14 mouse cellular contexts compared by ENCODE assay signal in genomic region chr17:87041739-87042138, GRCm38 (mm10). TPM values are rescaled to one million over a fixed set of nuclear protein-coding genes. Genes with fewer than 3 reads are reported as not detected.
DNase-seq lines count a peak whose midpoint lies in the region; ATAC-seq and TF ChIP-seq lines count a peak whose summit lies in the region.
"Had no signal": no experiment of that assay in that cellular context is flagged by ENCODE, and none has a peak within 500 bp of the region (broad histone marks: within the 10 kb centered on the region; RNA-seq: fewer than 3 reads in every experiment).

No protein-coding gene starts in this region.

- H3K4me1 ChIP-seq in heart, embryonic 12.5 days (replicated peaks) = no peaks in the 10 kb centered on the region
- no peaks in the 10 kb centered on the region for H3K4me1 ChIP-seq in heart, embryonic 10.5 days
- H3K4me1 ChIP-seq: embryonic facial prominence, embryonic 13.5 days; heart, embryonic 15.5 days; liver, embryonic 13.5 days; stomach, embryonic 15.5 days had no signal

- H3K36me3 ChIP-seq in heart, embryonic 12.5 days = peaks cover 5% of the 10 kb centered on the region; the same call in 1 of the 2 replicates
- peaks cover 6% of the 10 kb centered on the region; the same call in 1 of the 2 replicates for H3K36me3 ChIP-seq in heart, embryonic 10.5 days
- H3K36me3 ChIP-seq: liver, embryonic 13.5 days; stomach, embryonic 15.5 days had no signal

- WGBS in heart, embryonic 12.5 days = 57% methylated on average over 19 of the region's 19 CpGs
- whole genome bisulfite sequencing in heart, embryonic 10.5 days = 59% methylated on average over 19 of the region's 19 CpGs

- peak overlapping the region; percentile 10 for H3K4me2 ChIP-seq in heart, embryonic 12.5 days
- H3K4me2 ChIP-seq: embryonic facial prominence, embryonic 13.5 days; heart, embryonic 15.5 days; liver, embryonic 13.5 days; neural tube, embryonic 15.5 days; stomach, embryonic 15.5 days had no signal

- no peak overlapping the region for H3K27ac ChIP-seq in heart, embryonic 12.5 days (ENCODE audit: poor library complexity, severe bottlenecking)
- H3K27ac ChIP-seq in heart, embryonic 10.5 days = no peak overlapping the region
- H3K27ac ChIP-seq: embryonic facial prominence, embryonic 13.5 days; heart, embryonic 15.5 days; liver, embryonic 13.5 days; neural tube, embryonic 15.5 days; stomach, embryonic 15.5 days had no signal

- H3K9ac ChIP-seq in heart, embryonic 12.5 days = no peak overlapping the region
- H3K9ac ChIP-seq: embryonic facial prominence, embryonic 13.5 days; heart, embryonic 15.5 days; liver, embryonic 13.5 days; neural tube, embryonic 15.5 days; stomach, embryonic 15.5 days had no signal

- no peak for DNase-seq in heart, embryonic 10.5 days (ENCODE audit: low spot score)
- DNase-seq in brain, embryonic 14.5 days (ENCODE audit: low read depth) = peak; percentile 64
- peak; percentile 46 to 75 for DNase-seq in left cerebral cortex, adult 18-20 months (ENCODE audit: low spot score in 2 of 2)
- peak; percentile 75 for DNase-seq in right cerebral cortex, adult 18-20 months
- DNase-seq in gastrocnemius, postnatal 36 days = no peak
- DNase-seq in retina, postnatal 1 day = no peak
- DNase-seq in kidney, postnatal 10 days = no peak
- DNase-seq: liver, embryonic 13.5 days had no signal

- no peak for ATAC-seq in heart, embryonic 12.5 days (ENCODE audit: insufficient number of reproducible peaks, low FRiP score)

- no peak for TF ChIP-seq POLR2A in brain, embryonic 14.5 days (IDR thresholded peaks at IDR 0.05; ENCODE audit: borderline replicate concordance, extremely low read depth, insufficient read depth, insufficient read length, poor library complexity, severe bottlenecking)

- H3K4me3 ChIP-seq in heart, embryonic 12.5 days = no peak overlapping the region
- H3K4me3 ChIP-seq in heart, embryonic 10.5 days = no peak overlapping the region
- H3K4me3 ChIP-seq: embryonic facial prominence, embryonic 13.5 days; heart, embryonic 15.5 days; liver, embryonic 13.5 days; neural tube, embryonic 15.5 days; stomach, embryonic 15.5 days had no signal

- no peak for TF ChIP-seq CTCF in brain, embryonic 14.5 days (IDR thresholded peaks at IDR 0.05; ENCODE audit: borderline replicate concordance, extremely low read depth, insufficient read depth, insufficient read length)

- H3K9me3 ChIP-seq in heart, embryonic 12.5 days (replicated peaks) = no peaks in the 10 kb centered on the region
- H3K9me3 ChIP-seq in heart, embryonic 10.5 days = no peaks in the 10 kb centered on the region
- H3K9me3 ChIP-seq: embryonic facial prominence, embryonic 13.5 days; heart, embryonic 15.5 days; liver, embryonic 13.5 days; neural tube, embryonic 15.5 days; stomach, embryonic 15.5 days had no signal

- intact Hi-C loops in gastrocnemius, postnatal 36 days (cut with DNase I) = loop anchor here (5.0 to 10.0 kb wide), 3 partner anchors 79 to 557 kb away; partner anchors contain the start of gene Rhoq

- 0 out of 2 replicates have a peak, but pooled peaks cover 9% of the 10 kb centered on the region for H3K27me3 ChIP-seq in heart, embryonic 12.5 days (replicated peaks)
- peaks cover 4% of the 10 kb centered on the region; the same call in 1 of the 2 replicates for H3K27me3 ChIP-seq in heart, embryonic 10.5 days (ENCODE audit: insufficient read depth, poor library complexity, severe bottlenecking)
- H3K27me3 ChIP-seq: CH12.LX; embryonic facial prominence, embryonic 13.5 days; heart, embryonic 15.5 days; liver, embryonic 13.5 days; neural tube, embryonic 15.5 days; stomach, embryonic 15.5 days had no signal

RNA-seq across cellular contexts. Expression of gene Cript, which starts 16.4 kb away (rescaled TPM):
- 115 TPM in 2 replicates for polyA plus RNA-seq in heart, embryonic 12.5 days (2016; fragmentation: Nextera tagmentation; extraction: Ambion mirVana)
- 113 and 115 TPM in 2 replicates for polyA plus RNA-seq in heart, embryonic 10.5 days (2016; fragmentation: Nextera tagmentation; extraction: Ambion mirVana)
- 77.1 and 77.5 TPM in 2 replicates for polyA plus RNA-seq in brain, embryonic 14.5 days (2012; rRNA removed)
- total RNA-seq in left cerebral cortex, adult 18-20 months (2021) = 10 to 100 TPM; 57.7 to 68.4 TPM
- 10 to 100 TPM; 40.8 to 41.3 TPM for total RNA-seq in gastrocnemius, postnatal 36 days (2021)

RNA-seq across cellular contexts. Expression of gene Pigf, which starts 16.5 kb away (rescaled TPM):
- polyA plus RNA-seq in heart, embryonic 12.5 days (2016; fragmentation: Nextera tagmentation; extraction: Ambion mirVana) = 16.9 and 21.5 TPM in 2 replicates
- 25.5 and 32.2 TPM in 2 replicates for polyA plus RNA-seq in heart, embryonic 10.5 days (2016; fragmentation: Nextera tagmentation; extraction: Ambion mirVana)
- 21.6 and 32.7 TPM in 2 replicates for polyA plus RNA-seq in brain, embryonic 14.5 days (2012; rRNA removed)
- 10 to 100 TPM; 19.1 to 19.7 TPM for total RNA-seq in left cerebral cortex, adult 18-20 months (2021)
- total RNA-seq in gastrocnemius, postnatal 36 days (2021) = 1 to 10 TPM; 1.7 to 1.9 TPM

Comparison
In these comparisons a context has a peak if more than half of its experiments do, and no peak if none do; other contexts are left out.
1. DNase-seq: peak in brain, embryonic 14.5 days (single experiment), left cerebral cortex, adult 18-20 months (2 of 2) and right cerebral cortex, adult 18-20 months (single experiment); none in heart, embryonic 10.5 days (single experiment), gastrocnemius, postnatal 36 days (0 of 2), retina, postnatal 1 day (single experiment) and kidney, postnatal 10 days (single experiment).